Mouse (Mus musculus): Measurements from ENCODE around the gene Slc4a1. TPM values are rescaled to one million over a fixed set of nuclear protein-coding genes. Genes with fewer than 3 reads are reported as not detected.
A peak's percentile ranks its signal among the peaks of the same experiment; 100 is the strongest.
"Not testable (repeated sequence)": the region's sequence is repeated elsewhere in the genome, so short reads cannot be mapped to it uniquely, and the experiment has no call there.

Gene Slc4a1
- total RNA-seq (2021) (10 to 100 TPM in 1 of 2 experiments, under 1 TPM in 1; 0.42 to 10.3 TPM), polyA plus RNA-seq (2012; rRNA removed) (0.91 and 4.4 TPM in 2 replicates)
- long read RNA-seq: 0 reads

DNA sequence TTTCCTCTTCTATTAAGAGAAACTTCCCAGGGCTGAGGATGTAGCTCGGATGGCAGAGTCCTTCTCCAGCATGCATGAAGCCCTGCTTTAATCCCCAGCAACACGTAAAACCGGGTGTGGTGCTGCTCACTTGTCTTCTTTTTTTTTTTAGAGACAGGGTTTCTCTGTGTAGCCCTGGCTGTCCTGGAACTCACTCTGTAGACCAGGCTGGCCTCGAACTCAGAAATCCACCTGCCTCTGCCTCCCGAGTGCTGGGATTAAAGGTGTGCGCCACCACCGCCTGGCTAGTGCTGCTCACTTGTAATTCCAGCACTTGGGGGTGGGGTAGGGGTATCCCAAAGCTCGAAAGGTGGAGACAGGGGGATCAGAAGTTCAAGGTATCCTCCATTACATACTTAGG is at the start of gene Slc4a1:
Slc4a1 (minus strand) TSS at position 101 of the 400 bp plus-strand sequence.
- H3K4me3 ChIP-seq; H3K4me1 ChIP-seq (ENCODE audit: control insufficient read depth, insufficient read depth, low read length); H3K79me2 ChIP-seq (replicated peaks; ENCODE audit: control insufficient read depth, insufficient read depth, low read length); H3K9ac ChIP-seq (ENCODE audit: low read depth, low read length); H3K27me3 ChIP-seq (ENCODE audit: control insufficient read depth, insufficient read depth, low read length); DNase-seq; intact Hi-C loops (cut with DNase I); H3K36me3 ChIP-seq (ENCODE audit: control insufficient read depth, insufficient read depth, low read length); H3K27ac ChIP-seq: not testable (repeated sequence)
- 84% methylated on average over 8 of the region's 8 CpGs for WGBS

DNA sequence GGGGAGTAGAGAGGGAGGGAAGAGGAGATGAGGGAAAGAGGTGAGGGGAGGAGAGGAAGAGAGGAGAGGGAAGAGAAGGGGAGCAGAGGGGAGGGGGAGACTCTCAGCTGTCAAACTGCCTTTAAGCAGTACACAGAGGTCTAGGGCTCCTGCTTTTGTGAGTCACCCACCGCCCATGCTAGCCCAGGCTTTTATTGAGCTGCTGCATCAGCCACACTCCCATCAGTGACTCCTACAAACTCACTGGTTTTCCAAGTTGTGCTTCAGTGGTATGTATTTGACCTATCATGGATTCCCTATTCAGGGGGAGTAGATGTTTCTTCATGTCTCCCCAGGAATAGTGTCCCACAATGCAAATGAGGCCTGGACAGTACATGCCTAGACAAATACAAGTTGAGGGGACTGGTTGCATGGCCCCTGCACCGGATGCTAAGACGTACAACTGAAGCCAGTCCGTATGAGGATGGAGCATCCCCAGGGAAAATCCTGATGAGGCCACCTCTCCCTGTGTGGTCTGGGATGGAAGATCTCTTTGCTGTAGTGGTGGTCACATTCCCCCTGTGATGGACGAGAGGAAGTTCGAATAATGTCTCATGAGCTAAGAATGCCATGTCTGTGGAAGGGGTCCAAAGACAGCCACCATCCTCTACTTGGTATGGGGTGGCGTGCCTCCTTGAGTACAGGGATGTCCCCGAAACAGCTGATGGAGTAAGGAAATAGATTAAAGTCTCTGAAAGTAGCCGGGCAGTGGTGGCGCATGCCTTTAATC is 49.2 kb upstream of the Slc4a1 start:
- H3K4me3 ChIP-seq: no peak overlapping the region
- DNase-seq: no peak
- no peaks in the 10 kb centered on the region for H3K27me3 ChIP-seq (ENCODE audit: control insufficient read depth, insufficient read depth, low read length)
- TF ChIP-seq POLR2A (IDR thresholded peaks at IDR 0.05; ENCODE audit: insufficient read depth, low read depth, low read length) (no peak), CTCF (IDR thresholded peaks at IDR 0.05) (no peak), EP300 (IDR thresholded peaks at IDR 0.05; ENCODE audit: insufficient read depth, low read depth, low read length) (no peak)
- no peak overlapping the region for H3K9ac ChIP-seq (ENCODE audit: low read depth, low read length)
- peaks cover 3% of the 10 kb centered on the region for H3K4me1 ChIP-seq (ENCODE audit: control insufficient read depth, insufficient read depth, low read length)
- H3K79me2 ChIP-seq (replicated peaks; ENCODE audit: control insufficient read depth, insufficient read depth, low read length): no peaks in the 10 kb centered on the region
- no peaks in the 10 kb centered on the region for H3K36me3 ChIP-seq (ENCODE audit: control insufficient read depth, insufficient read depth, low read length)
- intact Hi-C loops (cut with DNase I): no loop called here
- WGBS: 64% methylated on average over 10 of the region's 10 CpGs
- H3K27ac ChIP-seq: no peak overlapping the region

GRCm38 (mm10) chr11:102413059-102413458 is 47.1 kb upstream of the Slc4a1 start:
- Histone ChIP-seq H3K79me2 (replicated peaks; ENCODE audit: control insufficient read depth, insufficient read depth, low read length) (no peaks in the 10 kb centered on the region), H3K27ac (no peak overlapping the region), H3K27me3 (ENCODE audit: control insufficient read depth, insufficient read depth, low read length) (no peaks in the 10 kb centered on the region), H3K4me1 (ENCODE audit: control insufficient read depth, insufficient read depth, low read length) (peaks cover 3% of the 10 kb centered on the region), H3K36me3 (ENCODE audit: control insufficient read depth, insufficient read depth, low read length) (no peaks in the 10 kb centered on the region), H3K9ac (ENCODE audit: low read depth, low read length) (no peak overlapping the region), H3K4me3 (no peak overlapping the region)
- no peak for TF ChIP-seq EP300 (IDR thresholded peaks at IDR 0.05; ENCODE audit: insufficient read depth, low read depth, low read length)
- no peak for TF ChIP-seq CTCF (IDR thresholded peaks at IDR 0.05)
- no peak for TF ChIP-seq POLR2A (IDR thresholded peaks at IDR 0.05; ENCODE audit: insufficient read depth, low read depth, low read length)
- WGBS: 80% methylated on average over 8 of the region's 8 CpGs
- no peak for DNase-seq
- intact Hi-C loops (cut with DNase I): no loop called here

DNA sequence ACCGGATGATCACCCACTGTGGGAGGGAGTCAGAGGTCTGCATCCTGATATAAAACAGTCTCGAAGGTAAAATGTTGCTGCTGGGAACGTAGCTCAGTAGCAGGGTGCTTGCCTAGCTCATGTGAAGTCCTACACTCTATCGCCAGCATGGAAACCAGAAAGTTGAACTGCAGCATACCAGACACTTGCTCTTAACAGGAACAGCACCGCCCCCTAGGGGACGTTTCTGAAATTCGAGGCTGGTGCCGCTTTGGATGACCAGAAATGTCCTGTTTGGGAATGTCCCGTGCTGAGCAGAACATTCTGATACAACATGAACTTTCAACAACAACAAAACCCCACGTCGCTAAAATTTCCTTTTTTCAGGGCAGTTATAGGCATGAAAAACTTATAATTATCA is 45.7 kb upstream of the Slc4a1 start:
- TF ChIP-seq CTCF (IDR thresholded peaks at IDR 0.05): peak; percentile 94
- peak; percentile 97 for TF ChIP-seq EP300 (IDR thresholded peaks at IDR 0.05; ENCODE audit: insufficient read depth, low read depth, low read length)
- TF ChIP-seq POLR2A (IDR thresholded peaks at IDR 0.05; ENCODE audit: insufficient read depth, low read depth, low read length): no peak
- Histone ChIP-seq H3K79me2 (replicated peaks; ENCODE audit: control insufficient read depth, insufficient read depth, low read length) (no peaks in the 10 kb centered on the region), H3K36me3 (ENCODE audit: control insufficient read depth, insufficient read depth, low read length) (no peaks in the 10 kb centered on the region), H3K4me3 (no peak overlapping the region), H3K9ac (ENCODE audit: low read depth, low read length) (0 out of 2 replicates have a peak overlapping the region, but pooled peaks have one; percentile 4), H3K4me1 (ENCODE audit: control insufficient read depth, insufficient read depth, low read length) (peaks cover 3% of the 10 kb centered on the region), H3K27me3 (ENCODE audit: control insufficient read depth, insufficient read depth, low read length) (no peaks in the 10 kb centered on the region), H3K27ac (peak overlapping the region; percentile 17)
- peak; percentile 88 to 91 for DNase-seq
- 5% methylated on average over 11 of the region's 11 CpGs for WGBS
- intact Hi-C loops (cut with DNase I): loop anchor here (1.0 to 2.0 kb wide), 2 partner anchors 102 to 163 kb away; partner anchors contain the start of gene BC030867

DNA sequence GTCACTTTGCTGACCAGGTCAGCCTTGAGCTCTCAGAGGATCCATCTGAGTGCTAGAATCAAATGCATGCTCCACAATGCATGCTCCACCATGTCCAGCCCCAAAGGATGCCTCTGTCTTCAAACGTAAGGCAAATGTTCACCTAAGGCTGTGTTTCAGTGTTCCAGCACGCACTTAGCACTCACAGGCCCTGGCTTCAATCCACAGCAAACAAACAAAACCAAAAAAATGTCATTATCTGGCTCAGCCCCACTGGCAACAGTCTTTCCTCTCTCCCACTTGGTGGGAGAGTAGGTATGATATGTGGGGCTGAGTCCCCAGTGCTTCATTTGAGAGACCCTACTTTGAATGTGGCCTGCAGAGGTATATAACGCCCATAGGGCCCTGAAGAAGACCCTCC is 45.1 kb upstream of the Slc4a1 start:
- Histone ChIP-seq H3K36me3 (ENCODE audit: control insufficient read depth, insufficient read depth, low read length) (no peaks in the 10 kb centered on the region), H3K27me3 (ENCODE audit: control insufficient read depth, insufficient read depth, low read length) (no peaks in the 10 kb centered on the region), H3K9ac (ENCODE audit: low read depth, low read length) (no peak overlapping the region), H3K79me2 (replicated peaks; ENCODE audit: control insufficient read depth, insufficient read depth, low read length) (no peaks in the 10 kb centered on the region), H3K4me1 (ENCODE audit: control insufficient read depth, insufficient read depth, low read length) (peaks cover 5% of the 10 kb centered on the region), H3K4me3 (no peak overlapping the region), H3K27ac (no peak overlapping the region)
- TF ChIP-seq EP300 (IDR thresholded peaks at IDR 0.05; ENCODE audit: insufficient read depth, low read depth, low read length): no peak
- TF ChIP-seq CTCF (IDR thresholded peaks at IDR 0.05): no peak
- TF ChIP-seq POLR2A (IDR thresholded peaks at IDR 0.05; ENCODE audit: insufficient read depth, low read depth, low read length): no peak
- intact Hi-C loops (cut with DNase I): loop anchor here (1.0 to 2.0 kb wide), 2 partner anchors 102 to 162 kb away; partner anchors contain the start of gene BC030867
- no peak for DNase-seq
- 67% methylated on average over 3 of the region's 3 CpGs for WGBS

GRCm38 (mm10) chr11:102410345-102410744 is 44.3 kb upstream of the Slc4a1 start:
- H3K79me2 ChIP-seq (replicated peaks; ENCODE audit: control insufficient read depth, insufficient read depth, low read length); H3K4me1 ChIP-seq (ENCODE audit: control insufficient read depth, insufficient read depth, low read length); H3K27me3 ChIP-seq (ENCODE audit: control insufficient read depth, insufficient read depth, low read length); H3K27ac ChIP-seq; H3K9ac ChIP-seq (ENCODE audit: low read depth, low read length); H3K4me3 ChIP-seq; DNase-seq; H3K36me3 ChIP-seq (ENCODE audit: control insufficient read depth, insufficient read depth, low read length): not testable (repeated sequence)
- intact Hi-C loops (cut with DNase I): loop anchor here (2.0 kb wide), 1 partner anchor 162 kb away; the partner anchor contains the start of gene BC030867
- 97% methylated on average over 3 of the region's 3 CpGs for WGBS

Measured in heart, adult 2 months (tissue).